Mouse (Mus musculus): ENCODE measurements at regions not wholly inside any gene's neighbourhood (a gene's known extent, or its start where the extent isn't known, plus 50 kb on each side); places are given as distances from the start of the nearest gene placed in this dataset.
A peak's percentile ranks its signal among the peaks of the same experiment; 100 is the strongest.

GRCm38 (mm10) chr15:37133916-37134315 lies 126.3 kb upstream of the Zfp706 start:
- Histone ChIP-seq H3K27ac (no peak overlapping the region), H3K27me3 (no peaks in the 10 kb centered on the region), H3K36me3 (no peaks in the 10 kb centered on the region), H3K9me3 (no peaks in the 10 kb centered on the region), H3K4me2 (no peak overlapping the region), H3K4me1 (replicated peaks) (peaks cover 23% of the 10 kb centered on the region), H3K4me3 (no peak overlapping the region), H3K9ac (no peak overlapping the region)
- peak; percentile 72 for ATAC-seq (ENCODE audit: low FRiP score)
- 37% methylated on average over 5 of the region's 5 CpGs for WGBS

- 77% methylated on average over 7 of the region's 7 CpGs for WGBS
Observed at GRCm38 (mm10) chr15:37127681-37128080, 120.1 kb upstream of the Zfp706 start.

GRCm38 (mm10) chr15:37127170-37127569 lies 119.6 kb upstream of the Zfp706 start:
- no peak for ATAC-seq (ENCODE audit: low FRiP score)
- WGBS, result 90% methylated on average over 4 of the region's 4 CpGs

More at GRCm38 (mm10) chr15:37127681-37128080, 120.1 kb upstream of the Zfp706 start:
- Histone ChIP-seq H3K27ac (no peak overlapping the region), H3K4me3 (no peak overlapping the region), H3K36me3 (no peaks in the 10 kb centered on the region), H3K4me1 (replicated peaks) (no peaks in the 10 kb centered on the region), H3K4me2 (no peak overlapping the region), H3K27me3 (no peaks in the 10 kb centered on the region), H3K9ac (no peak overlapping the region), H3K9me3 (no peaks in the 10 kb centered on the region)
- no peak for ATAC-seq (ENCODE audit: low FRiP score)

GRCm38 (mm10) chr15:37125823-37126222 lies 118.2 kb upstream of the Zfp706 start:
- WGBS, result 79% methylated on average over 4 of the region's 4 CpGs
- Histone ChIP-seq H3K9ac (no peak overlapping the region), H3K4me3 (no peak overlapping the region), H3K27me3 (no peaks in the 10 kb centered on the region), H3K9me3 (no peaks in the 10 kb centered on the region), H3K4me2 (no peak overlapping the region), H3K4me1 (replicated peaks) (no peaks in the 10 kb centered on the region), H3K27ac (no peak overlapping the region), H3K36me3 (no peaks in the 10 kb centered on the region)
- ATAC-seq (ENCODE audit: low FRiP score), result no peak

More at GRCm38 (mm10) chr15:37127170-37127569, 119.6 kb upstream of the Zfp706 start:
- Histone ChIP-seq H3K9me3 (no peaks in the 10 kb centered on the region), H3K4me3 (no peak overlapping the region), H3K27me3 (no peaks in the 10 kb centered on the region), H3K4me2 (no peak overlapping the region), H3K9ac (no peak overlapping the region), H3K4me1 (replicated peaks) (no peaks in the 10 kb centered on the region), H3K36me3 (no peaks in the 10 kb centered on the region), H3K27ac (no peak overlapping the region)

- Histone ChIP-seq H3K9me3 (no peaks in the 10 kb centered on the region), H3K9ac (no peak overlapping the region), H3K27me3 (no peaks in the 10 kb centered on the region), H3K36me3 (no peaks in the 10 kb centered on the region), H3K27ac (no peak overlapping the region), H3K4me2 (no peak overlapping the region), H3K4me3 (no peak overlapping the region), H3K4me1 (replicated peaks) (no peaks in the 10 kb centered on the region)
- WGBS, result 90% methylated on average over 2 of the region's 2 CpGs
- no peak for ATAC-seq (ENCODE audit: low FRiP score)
Observed at GRCm38 (mm10) chr15:37124951-37125350, 117.4 kb upstream of the Zfp706 start.

- 89% methylated on average over 7 of the region's 7 CpGs for WGBS
- Histone ChIP-seq H3K4me2 (no peak overlapping the region), H3K36me3 (no peaks in the 10 kb centered on the region), H3K27ac (no peak overlapping the region), H3K9me3 (no peaks in the 10 kb centered on the region), H3K27me3 (no peaks in the 10 kb centered on the region), H3K9ac (no peak overlapping the region), H3K4me3 (no peak overlapping the region), H3K4me1 (replicated peaks) (no peaks in the 10 kb centered on the region)
- no peak for ATAC-seq (ENCODE audit: low FRiP score)
Observed at GRCm38 (mm10) chr15:37124299-37124698, 116.7 kb upstream of the Zfp706 start.

- 22% methylated on average over 6 of the region's 6 CpGs for WGBS
- ATAC-seq (ENCODE audit: low FRiP score), result no peak
- H3K36me3 ChIP-seq, result no peaks in the 10 kb centered on the region
Observed at GRCm38 (mm10) chr15:37120381-37120780, 112.8 kb upstream of the Zfp706 start.

GRCm38 (mm10) chr15:37114119-37114518 lies 106.5 kb upstream of the Zfp706 start:
- H3K4me3 ChIP-seq, result no peak overlapping the region
- WGBS, result 13% methylated on average over 8 of the region's 8 CpGs
- no peak for ATAC-seq (ENCODE audit: low FRiP score)
- H3K4me1 ChIP-seq (replicated peaks), result no peaks in the 10 kb centered on the region
- H3K9me3 ChIP-seq, result 0 out of 2 replicates have a peak, but pooled peaks cover 6% of the 10 kb centered on the region
- no peaks in the 10 kb centered on the region for H3K27me3 ChIP-seq
- peak overlapping the region; percentile 13; the same call in 1 of the 2 replicates for H3K9ac ChIP-seq
- no peak overlapping the region for H3K27ac ChIP-seq
- no peaks in the 10 kb centered on the region for H3K36me3 ChIP-seq
- H3K4me2 ChIP-seq, result no peak overlapping the region

More at GRCm38 (mm10) chr15:37120381-37120780, 112.8 kb upstream of the Zfp706 start:
- no peaks in the 10 kb centered on the region for H3K27me3 ChIP-seq
- no peaks in the 10 kb centered on the region for H3K9me3 ChIP-seq
- no peaks in the 10 kb centered on the region for H3K4me1 ChIP-seq (replicated peaks)
- H3K27ac ChIP-seq, result no peak overlapping the region
- H3K9ac ChIP-seq, result no peak overlapping the region
- H3K4me3 ChIP-seq, result no peak overlapping the region
- no peak overlapping the region for H3K4me2 ChIP-seq

GRCm38 (mm10) chr15:37110462-37110861 lies 102.9 kb upstream of the Zfp706 start:
- Histone ChIP-seq H3K27ac (no peak overlapping the region), H3K36me3 (no peaks in the 10 kb centered on the region), H3K4me1 (replicated peaks) (no peaks in the 10 kb centered on the region), H3K9me3 (0 out of 2 replicates have a peak, but pooled peaks cover 6% of the 10 kb centered on the region), H3K4me2 (no peak overlapping the region), H3K4me3 (no peak overlapping the region), H3K9ac (no peak overlapping the region), H3K27me3 (no peaks in the 10 kb centered on the region)
- no peak for ATAC-seq (ENCODE audit: low FRiP score)
- 95% methylated on average over 14 of the region's 14 CpGs for WGBS

GRCm38 (mm10) chr15:37102035-37102555 lies 94.5 kb upstream of the Zfp706 start:
- Histone ChIP-seq H3K4me2 (no peak overlapping the region), H3K4me1 (replicated peaks) (peaks cover 4% of the 10 kb centered on the region; the same call in 1 of the 2 replicates), H3K9ac (no peak overlapping the region), H3K27me3 (no peaks in the 10 kb centered on the region), H3K4me3 (no peak overlapping the region), H3K36me3 (no peaks in the 10 kb centered on the region), H3K27ac (no peak overlapping the region), H3K9me3 (no peaks in the 10 kb centered on the region)
- 59% methylated on average over 2 of the region's 2 CpGs for WGBS
- no peak for ATAC-seq (ENCODE audit: low FRiP score)

GRCm38 (mm10) chr15:37101419-37101818 lies 93.8 kb upstream of the Zfp706 start:
- Histone ChIP-seq H3K4me3 (no peak overlapping the region), H3K36me3 (no peaks in the 10 kb centered on the region), H3K4me2 (no peak overlapping the region), H3K9ac (no peak overlapping the region), H3K9me3 (no peaks in the 10 kb centered on the region), H3K27ac (no peak overlapping the region), H3K4me1 (replicated peaks) (peaks cover 4% of the 10 kb centered on the region; the same call in 1 of the 2 replicates), H3K27me3 (no peaks in the 10 kb centered on the region)
- WGBS, result 97% methylated on average over 1 of the region's 1 CpGs
- ATAC-seq (ENCODE audit: low FRiP score), result no peak

GRCm38 (mm10) chr15:37100767-37101288 lies 93.3 kb upstream of the Zfp706 start:
- no peaks in the 10 kb centered on the region for H3K9me3 ChIP-seq
- no peak overlapping the region for H3K4me3 ChIP-seq
- no peaks in the 10 kb centered on the region for H3K27me3 ChIP-seq
- 95% methylated on average over 6 of the region's 6 CpGs for WGBS
- H3K27ac ChIP-seq, result no peak overlapping the region
- no peaks in the 10 kb centered on the region for H3K36me3 ChIP-seq
- peaks cover 4% of the 10 kb centered on the region; the same call in 1 of the 2 replicates for H3K4me1 ChIP-seq (replicated peaks)
- ATAC-seq (ENCODE audit: low FRiP score), result no peak
- no peak overlapping the region for H3K9ac ChIP-seq
- no peak overlapping the region for H3K4me2 ChIP-seq

All from hindbrain, embryonic 13.5 days (tissue).